Mouse (Mus musculus): Measurements from ENCODE around the gene Olfr286. TPM values are rescaled to one million over a fixed set of nuclear protein-coding genes. Genes with fewer than 3 reads are reported as not detected.

Gene Olfr286
- not detected in 2 replicates for polyA plus RNA-seq (2014; fragmentation: Nextera tagmentation; extraction: Ambion mirVana)

DNA sequence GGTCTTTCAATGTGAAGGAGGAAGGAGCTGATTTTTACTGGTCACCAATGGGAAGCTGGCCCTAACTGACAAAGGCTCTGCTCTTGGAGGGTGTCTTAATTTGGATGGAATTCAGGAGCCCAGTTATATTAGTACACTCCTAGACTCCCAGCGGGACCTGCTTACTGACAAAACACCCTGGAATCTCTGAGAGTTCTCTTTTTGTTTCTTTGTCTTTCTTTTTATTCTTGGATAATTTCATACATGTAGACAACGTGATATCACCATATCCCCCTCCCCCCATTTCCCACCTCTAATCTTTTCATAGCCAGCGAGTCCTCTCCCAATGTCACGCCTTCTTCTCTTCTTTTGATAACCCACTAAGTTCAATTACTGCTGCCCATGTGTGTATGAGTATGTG, at the start of gene Olfr286:
Olfr286 (minus strand) TSS at position 101 of the 400 bp plus-strand sequence.
- no peak within 1 kb of the TSS for H3K27ac ChIP-seq (ENCODE audit: low read depth)
- ATAC-seq (replicated peaks; ENCODE audit: low FRiP score, low TSS enrichment, low read depth) (no peak), DNase-seq (ENCODE audit: low spot score) (no peak)
- H3K4me2 ChIP-seq (ENCODE audit: low read length), result no peak within 1 kb of the TSS
- H3K9ac ChIP-seq (ENCODE audit: low read length), result no peak within 1 kb of the TSS
- no peak within 1 kb of the TSS for H3K4me3 ChIP-seq (ENCODE audit: low read depth, low read length)
- no peaks in the 10 kb centered on the region for H3K27me3 ChIP-seq (replicated peaks; ENCODE audit: control insufficient read depth, insufficient read depth, low read length)
- 91% methylated on average over 4 of the region's 4 CpGs for WGBS
- H3K4me1 ChIP-seq (replicated peaks; ENCODE audit: control insufficient read depth, insufficient read depth, low read length), result no peaks in the 10 kb centered on the region
- no peaks in the 10 kb centered on the region for H3K36me3 ChIP-seq (ENCODE audit: control insufficient read depth, insufficient read depth, low read length)
- no peaks in the 10 kb centered on the region for H3K9me3 ChIP-seq (ENCODE audit: control insufficient read depth, low read length)

DNA sequence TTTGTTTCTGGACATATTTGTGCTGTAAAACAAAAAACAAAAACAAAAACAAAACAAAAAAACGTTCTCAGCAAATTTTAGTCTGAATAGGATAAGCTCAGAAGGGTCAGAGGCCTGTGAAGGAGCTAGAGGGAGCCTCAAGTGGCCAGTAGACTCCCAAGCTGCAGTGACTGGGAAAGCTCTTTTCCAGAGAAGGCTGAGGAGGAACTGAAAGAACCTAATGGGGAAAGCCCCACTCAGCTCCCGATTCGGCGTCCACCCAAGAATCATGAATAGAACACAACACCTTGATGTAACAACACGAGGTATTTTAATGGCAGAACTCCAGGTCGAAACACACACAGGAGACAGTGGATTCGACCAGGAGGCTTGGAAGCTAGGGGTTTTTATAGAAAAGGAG, 23.5 kb upstream of the Olfr286 start:
- Histone ChIP-seq H3K36me3 (ENCODE audit: control insufficient read depth, insufficient read depth, low read length) (no peaks in the 10 kb centered on the region), H3K9me3 (ENCODE audit: control insufficient read depth, low read length) (no peaks in the 10 kb centered on the region), H3K9ac (ENCODE audit: low read length) (no peak overlapping the region), H3K27me3 (replicated peaks; ENCODE audit: control insufficient read depth, insufficient read depth, low read length) (no peaks in the 10 kb centered on the region), H3K27ac (ENCODE audit: low read depth) (no peak overlapping the region), H3K4me3 (ENCODE audit: low read depth, low read length) (no peak overlapping the region), H3K4me1 (replicated peaks; ENCODE audit: control insufficient read depth, insufficient read depth, low read length) (no peaks in the 10 kb centered on the region), H3K4me2 (ENCODE audit: low read length) (no peak overlapping the region)
- ATAC-seq (replicated peaks; ENCODE audit: low FRiP score, low TSS enrichment, low read depth), result no peak
- WGBS, result 81% methylated on average over 7 of the region's 7 CpGs
- no peak for DNase-seq (ENCODE audit: low spot score)

DNA sequence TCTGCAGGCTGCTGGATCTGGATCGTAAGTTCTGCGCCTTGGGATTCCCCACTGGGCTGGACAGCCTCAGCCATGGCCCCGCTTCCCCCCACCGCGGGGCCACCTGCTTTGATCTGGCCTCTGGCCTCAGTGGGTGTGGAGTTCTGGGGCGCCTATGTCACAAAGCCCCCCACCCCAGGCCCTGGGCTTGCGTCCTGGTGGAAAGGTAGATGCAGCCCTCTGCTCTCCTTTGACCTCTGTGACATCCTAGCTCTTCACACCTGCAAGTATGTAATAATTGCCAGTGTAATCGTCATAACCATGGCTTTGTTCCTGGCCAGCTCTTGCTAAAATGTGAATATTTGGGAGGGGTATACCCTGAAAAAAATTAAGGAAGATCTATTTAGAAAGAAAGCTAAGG, 22.9 kb upstream of the Olfr286 start, which contains the start of gene H1fnt:
H1fnt (minus strand) TSS at position 101 of the 400 bp plus-strand sequence.
- Histone ChIP-seq H3K4me2 (ENCODE audit: low read length) (no peak within 1 kb of the TSS), H3K4me3 (ENCODE audit: low read depth, low read length) (no peak within 1 kb of the TSS), H3K9ac (ENCODE audit: low read length) (no peak within 1 kb of the TSS), H3K9me3 (ENCODE audit: control insufficient read depth, low read length) (no peaks in the 10 kb centered on the region), H3K4me1 (replicated peaks; ENCODE audit: control insufficient read depth, insufficient read depth, low read length) (no peaks in the 10 kb centered on the region), H3K27me3 (replicated peaks; ENCODE audit: control insufficient read depth, insufficient read depth, low read length) (no peaks in the 10 kb centered on the region), H3K27ac (ENCODE audit: low read depth) (no peak within 1 kb of the TSS), H3K36me3 (ENCODE audit: control insufficient read depth, insufficient read depth, low read length) (no peaks in the 10 kb centered on the region)
- ATAC-seq (replicated peaks; ENCODE audit: low FRiP score, low TSS enrichment, low read depth) (no peak), DNase-seq (ENCODE audit: low spot score) (no peak)
- 79% methylated on average over 8 of the region's 8 CpGs for WGBS

DNA sequence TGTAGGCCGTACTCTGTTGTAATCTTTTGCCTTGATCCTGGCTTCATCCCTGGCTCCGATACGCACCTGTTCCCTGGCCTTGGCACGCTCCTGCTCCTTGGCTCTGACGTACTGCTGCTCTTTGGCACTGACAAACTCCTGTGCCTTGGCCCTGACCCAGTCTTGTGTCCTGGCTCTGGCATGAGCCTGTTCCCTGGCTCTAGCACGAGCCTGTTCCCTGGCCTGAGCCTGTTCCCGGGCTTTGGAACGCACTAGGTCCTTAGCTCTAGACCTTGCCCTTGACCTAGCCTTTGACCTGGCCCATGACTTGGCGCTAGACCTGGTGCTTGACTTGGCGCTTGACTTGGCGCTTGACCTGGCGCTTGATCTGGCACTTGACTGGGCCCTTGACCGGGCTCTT, 22.0 kb upstream of the Olfr286 start:
- ATAC-seq (replicated peaks; ENCODE audit: low FRiP score, low TSS enrichment, low read depth) (no peak), DNase-seq (ENCODE audit: low spot score) (no peak)
- no peaks in the 10 kb centered on the region for H3K27me3 ChIP-seq (replicated peaks; ENCODE audit: control insufficient read depth, insufficient read depth, low read length)
- H3K4me2 ChIP-seq (ENCODE audit: low read length), result no peak overlapping the region
- H3K4me3 ChIP-seq (ENCODE audit: low read depth, low read length), result no peak overlapping the region
- no peaks in the 10 kb centered on the region for H3K36me3 ChIP-seq (ENCODE audit: control insufficient read depth, insufficient read depth, low read length)
- H3K27ac ChIP-seq (ENCODE audit: low read depth), result no peak overlapping the region
- H3K9me3 ChIP-seq (ENCODE audit: control insufficient read depth, low read length), result no peaks in the 10 kb centered on the region
- H3K4me1 ChIP-seq (replicated peaks; ENCODE audit: control insufficient read depth, insufficient read depth, low read length), result no peaks in the 10 kb centered on the region
- H3K9ac ChIP-seq (ENCODE audit: low read length), result no peak overlapping the region
- 95% methylated on average over 13 of the region's 13 CpGs for WGBS

DNA sequence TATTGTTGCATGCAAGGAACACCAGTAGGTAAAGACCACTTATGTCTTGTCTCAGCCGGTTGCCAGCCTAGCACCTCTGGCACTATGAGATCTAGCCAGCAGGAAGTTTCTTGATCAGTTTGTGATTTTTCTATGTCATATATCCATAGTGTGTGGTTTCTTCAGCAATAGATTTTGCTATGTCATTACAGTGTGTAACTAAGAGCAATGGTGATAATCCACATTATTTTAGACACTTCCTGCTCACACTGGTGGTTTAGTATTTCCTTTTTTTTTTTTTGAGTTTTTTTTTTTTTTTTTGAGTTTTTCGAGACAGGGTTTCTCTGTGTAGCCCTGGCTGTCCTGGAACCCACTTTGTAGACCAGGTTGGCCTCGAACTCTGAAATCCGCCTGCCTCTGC, 1.2 kb upstream of the Olfr286 start:
- Histone ChIP-seq H3K27ac (ENCODE audit: low read depth) (no peak overlapping the region), H3K4me3 (ENCODE audit: low read depth, low read length) (no peak overlapping the region), H3K27me3 (replicated peaks; ENCODE audit: control insufficient read depth, insufficient read depth, low read length) (no peaks in the 10 kb centered on the region), H3K36me3 (ENCODE audit: control insufficient read depth, insufficient read depth, low read length) (no peaks in the 10 kb centered on the region), H3K9me3 (ENCODE audit: control insufficient read depth, low read length) (no peaks in the 10 kb centered on the region), H3K4me1 (replicated peaks; ENCODE audit: control insufficient read depth, insufficient read depth, low read length) (no peaks in the 10 kb centered on the region), H3K9ac (ENCODE audit: low read length) (no peak overlapping the region), H3K4me2 (ENCODE audit: low read length) (no peak overlapping the region)
- WGBS, result 94% methylated on average over 4 of the region's 4 CpGs
- DNase-seq (ENCODE audit: low spot score), result no peak
- ATAC-seq (replicated peaks; ENCODE audit: low FRiP score, low TSS enrichment, low read depth), result no peak

DNA sequence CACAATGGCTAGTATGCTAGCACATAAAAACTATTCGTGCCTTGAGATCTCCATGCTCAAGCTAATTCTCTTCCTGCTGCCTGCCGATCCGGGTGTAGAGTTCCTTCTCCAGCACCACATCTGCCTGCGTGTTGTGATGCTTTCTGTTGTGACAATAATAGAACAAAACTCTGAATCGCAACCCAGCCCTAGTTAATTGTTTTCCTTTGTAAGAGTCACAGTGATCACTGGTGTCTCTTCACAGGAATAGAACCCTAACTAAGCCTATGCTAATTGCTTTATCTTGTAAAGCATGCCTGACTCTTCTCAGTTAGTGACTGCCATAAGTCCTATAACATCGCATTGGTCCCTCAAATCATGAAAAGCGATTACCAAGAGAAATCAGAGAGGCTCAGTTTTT, 8.2 kb downstream of the Olfr286 start:
- Histone ChIP-seq H3K4me1 (replicated peaks; ENCODE audit: control insufficient read depth, insufficient read depth, low read length) (no peaks in the 10 kb centered on the region), H3K4me3 (ENCODE audit: low read depth, low read length) (no peak overlapping the region), H3K27me3 (replicated peaks; ENCODE audit: control insufficient read depth, insufficient read depth, low read length) (no peaks in the 10 kb centered on the region), H3K9ac (ENCODE audit: low read length) (no peak overlapping the region), H3K36me3 (ENCODE audit: control insufficient read depth, insufficient read depth, low read length) (no peaks in the 10 kb centered on the region), H3K27ac (ENCODE audit: low read depth) (no peak overlapping the region), H3K9me3 (ENCODE audit: control insufficient read depth, low read length) (no peaks in the 10 kb centered on the region), H3K4me2 (ENCODE audit: low read length) (no peak overlapping the region)
- ATAC-seq (replicated peaks; ENCODE audit: low FRiP score, low TSS enrichment, low read depth), result no peak
- 79% methylated on average over 7 of the region's 7 CpGs for WGBS
- DNase-seq (ENCODE audit: low spot score), result no peak

DNA sequence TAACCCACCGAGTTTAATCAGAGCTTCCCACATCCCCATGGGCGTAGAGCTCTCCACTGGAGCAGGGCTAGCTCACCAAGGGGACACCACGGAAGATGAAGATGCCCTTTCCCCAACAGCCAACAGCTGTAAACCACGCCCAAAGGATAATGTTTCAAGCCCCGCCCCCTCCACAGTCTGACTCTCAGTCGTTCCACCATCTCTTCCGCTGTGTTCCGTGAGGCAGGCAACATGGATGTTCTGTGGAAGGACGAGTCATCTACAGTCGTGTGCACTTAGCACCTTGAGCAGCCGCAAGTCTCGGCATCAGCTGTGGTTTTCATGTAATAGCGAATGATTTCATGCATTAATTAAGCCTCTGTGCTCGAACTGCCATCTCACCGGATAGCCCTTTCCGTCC, 8.6 kb downstream of the Olfr286 start:
- no peaks in the 10 kb centered on the region for H3K36me3 ChIP-seq (ENCODE audit: control insufficient read depth, insufficient read depth, low read length)
- no peak overlapping the region for H3K4me2 ChIP-seq (ENCODE audit: low read length)
- H3K9ac ChIP-seq (ENCODE audit: low read length), result no peak overlapping the region
- 38% methylated on average over 16 of the region's 16 CpGs for WGBS
- no peaks in the 10 kb centered on the region for H3K9me3 ChIP-seq (ENCODE audit: control insufficient read depth, low read length)
- no peak for DNase-seq (ENCODE audit: low spot score)
- no peaks in the 10 kb centered on the region for H3K4me1 ChIP-seq (replicated peaks; ENCODE audit: control insufficient read depth, insufficient read depth, low read length)
- H3K4me3 ChIP-seq (ENCODE audit: low read depth, low read length), result no peak overlapping the region
- no peaks in the 10 kb centered on the region for H3K27me3 ChIP-seq (replicated peaks; ENCODE audit: control insufficient read depth, insufficient read depth, low read length)
- no peak for ATAC-seq (replicated peaks; ENCODE audit: low FRiP score, low TSS enrichment, low read depth)
- H3K27ac ChIP-seq (ENCODE audit: low read depth), result no peak overlapping the region

DNA sequence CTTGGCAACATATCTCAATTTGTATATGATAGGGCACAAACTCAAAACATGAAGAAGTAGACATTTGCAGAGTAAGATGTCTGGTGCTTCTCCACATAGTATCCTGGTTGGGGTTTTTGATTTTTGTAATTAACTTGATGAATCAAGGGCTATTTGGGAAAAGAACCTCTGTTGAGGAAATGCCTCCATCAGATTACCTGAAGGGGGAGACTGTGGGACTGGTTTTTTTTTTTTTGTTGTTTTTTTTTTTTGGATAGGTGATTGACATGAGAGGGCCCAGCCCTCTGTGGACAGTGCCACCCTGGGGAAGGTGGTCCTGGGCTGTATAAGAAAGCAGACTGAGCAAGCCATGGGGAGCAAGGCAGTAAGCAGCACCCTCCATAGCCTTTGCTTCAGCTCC, 11.9 kb downstream of the Olfr286 start:
- H3K9me3 ChIP-seq (ENCODE audit: control insufficient read depth, low read length), result no peaks in the 10 kb centered on the region
- no peaks in the 10 kb centered on the region for H3K36me3 ChIP-seq (ENCODE audit: control insufficient read depth, insufficient read depth, low read length)
- no peak for ATAC-seq (replicated peaks; ENCODE audit: low FRiP score, low TSS enrichment, low read depth)
- no peak overlapping the region for H3K4me2 ChIP-seq (ENCODE audit: low read length)
- no peak for DNase-seq (ENCODE audit: low spot score)
- H3K4me1 ChIP-seq (replicated peaks; ENCODE audit: control insufficient read depth, insufficient read depth, low read length), result no peaks in the 10 kb centered on the region
- no peak overlapping the region for H3K4me3 ChIP-seq (ENCODE audit: low read depth, low read length)
- no peak overlapping the region for H3K9ac ChIP-seq (ENCODE audit: low read length)
- H3K27ac ChIP-seq (ENCODE audit: low read depth), result no peak overlapping the region
- no peaks in the 10 kb centered on the region for H3K27me3 ChIP-seq (replicated peaks; ENCODE audit: control insufficient read depth, insufficient read depth, low read length)

DNA sequence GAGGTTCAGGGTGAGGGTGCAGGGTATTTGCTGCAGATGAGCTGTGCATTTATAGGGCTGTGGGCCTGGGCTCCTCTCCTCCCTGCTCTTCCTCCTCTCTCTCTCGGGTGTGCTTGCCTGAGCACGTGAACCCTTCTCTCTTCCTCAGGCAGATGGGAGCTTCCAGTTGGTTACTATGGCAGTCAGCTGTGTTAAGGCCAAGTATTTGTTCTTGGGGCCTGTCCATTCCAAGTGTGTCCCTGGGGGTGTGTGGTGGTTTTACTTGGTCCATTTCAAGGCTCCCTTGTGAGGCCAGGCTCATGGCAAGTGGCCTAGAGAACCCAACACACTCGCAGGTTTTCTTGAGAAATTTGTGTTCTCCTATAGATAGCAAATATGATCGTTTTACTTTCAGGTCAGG, 13.4 kb downstream of the Olfr286 start, which contains the start of the genes Gm44579 and Olfr287:
Gm44579 (minus strand) TSS at position 101 of the 400 bp plus-strand sequence.
Olfr287 (minus strand) TSS at position 180 of the 400 bp plus-strand sequence.
- no peak for DNase-seq (ENCODE audit: low spot score)
- no peak within 1 kb of the TSS for H3K9ac ChIP-seq (ENCODE audit: low read length)
- no peak within 1 kb of the TSS for H3K4me3 ChIP-seq (ENCODE audit: low read depth, low read length)
- no peaks in the 10 kb centered on the region for H3K36me3 ChIP-seq (ENCODE audit: control insufficient read depth, insufficient read depth, low read length)
- no peaks in the 10 kb centered on the region for H3K4me1 ChIP-seq (replicated peaks; ENCODE audit: control insufficient read depth, insufficient read depth, low read length)
- WGBS, result 70% methylated on average over 4 of the region's 4 CpGs
- no peak within 1 kb of the TSS for H3K4me2 ChIP-seq (ENCODE audit: low read length)
- H3K27ac ChIP-seq (ENCODE audit: low read depth), result no peak within 1 kb of the TSS
- ATAC-seq (replicated peaks; ENCODE audit: low FRiP score, low TSS enrichment, low read depth), result no peak
- no peaks in the 10 kb centered on the region for H3K27me3 ChIP-seq (replicated peaks; ENCODE audit: control insufficient read depth, insufficient read depth, low read length)
- H3K9me3 ChIP-seq (ENCODE audit: control insufficient read depth, low read length), result no peaks in the 10 kb centered on the region

Measured in intestine, embryonic 14.5 days (tissue).